Mouse (Mus musculus): ENCODE measurements around the gene Higd2a.
A peak's percentile ranks its signal among the peaks of the same experiment; 100 is the strongest.

DNA sequence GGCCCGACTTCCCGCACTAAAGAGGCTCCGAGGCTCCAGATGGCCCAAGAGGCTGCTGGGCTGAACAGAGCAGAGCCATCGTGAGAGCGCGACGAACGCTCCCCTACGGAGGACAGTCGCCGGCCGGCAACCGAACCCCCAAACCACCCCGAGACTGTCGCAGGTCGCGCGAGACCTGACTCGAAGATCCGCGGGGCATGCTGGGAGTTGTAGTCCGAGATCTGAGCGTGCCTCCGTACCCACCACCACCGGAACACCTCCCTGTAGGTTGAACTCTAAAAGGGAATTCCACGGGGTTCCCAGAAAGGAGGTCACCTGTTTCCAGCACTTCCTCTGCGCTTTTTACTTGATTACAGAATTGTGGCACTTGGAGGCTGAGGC is 24.8 kb upstream of the Higd2a start, which contains the start of gene 4833439L19Rik:
- TF ChIP-seq POLR2A (IDR thresholded peaks at IDR 0.05; ENCODE audit: control insufficient read depth, extremely low read depth, insufficient read depth, low read length, poor library complexity) (peak; percentile 91), CTCF (IDR thresholded peaks at IDR 0.05; ENCODE audit: borderline replicate concordance, control insufficient read depth, extremely low read depth, insufficient read depth, low read length, poor library complexity) (0 out of 2 replicates have a peak, but pooled peaks have one; percentile 10)
